ENCODE assay signal across 8 mouse cellular contexts in the genomic region with DNA sequence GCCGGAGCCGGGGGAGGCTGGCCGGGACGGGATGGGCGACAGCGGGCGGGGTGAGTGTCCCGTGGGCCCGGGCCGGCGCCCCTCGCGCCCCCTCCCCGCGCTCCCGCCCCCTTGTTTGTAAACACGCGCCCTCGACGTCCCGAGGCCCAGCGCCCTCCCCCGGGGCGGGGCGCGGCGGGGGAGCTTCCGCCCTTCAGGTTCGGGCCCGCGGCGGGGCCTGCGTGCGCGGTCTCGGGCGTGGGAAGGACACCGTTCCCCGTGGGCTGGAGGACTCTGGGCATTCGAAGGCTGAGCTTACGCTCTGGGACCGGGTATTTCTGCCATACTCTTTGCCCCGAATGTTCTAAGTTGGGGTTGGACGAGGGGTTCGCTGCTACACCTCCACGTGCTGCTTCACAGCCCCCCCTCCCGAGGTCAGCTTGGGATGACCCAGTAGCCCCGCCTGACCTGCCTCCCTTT. TPM values are rescaled to one million over a fixed set of nuclear protein-coding genes. Genes with fewer than 3 reads are reported as not detected.
DNase-seq lines count a peak whose midpoint lies in the region; ATAC-seq lines count a peak whose summit lies in the region.

No protein-coding gene starts in this region.

- WGBS in heart, embryonic 16.5 days, result under 1% methylated on average over 45 of the region's 48 CpGs
- WGBS in limb, embryonic 12.5 days, result 0% methylated on average over 25 of the region's 48 CpGs
- under 1% methylated on average over 38 of the region's 48 CpGs for whole genome bisulfite sequencing in midbrain, embryonic 12.5 days

- H3K9ac ChIP-seq in heart, embryonic 16.5 days (ENCODE audit: low read length), result peak overlapping the region; percentile 92
- peak overlapping the region; percentile 94 for H3K9ac ChIP-seq in limb, embryonic 12.5 days (replicated peaks)
- peak overlapping the region; percentile 96 for H3K9ac ChIP-seq in midbrain, embryonic 12.5 days (replicated peaks)

- DNase-seq in ovary, postnatal 36 days (ENCODE audit: low spot score), result peak; percentile 82
- no peak for DNase-seq in ovary, postnatal 14 days (ENCODE audit: low spot score)
- peak; percentile 65 for DNase-seq in brain, adult 2 months (ENCODE audit: low read depth, low spot score)
- DNase-seq in thymus, adult 18-20 months, result peak; percentile 65 to 74
- DNase-seq in frontal cortex, postnatal 25 days (ENCODE audit: low spot score in 2 of 2), result no peak

- peak overlapping the region; percentile 96 for H3K27ac ChIP-seq in heart, embryonic 16.5 days (ENCODE audit: low read length)
- peak overlapping the region; percentile 95 for H3K27ac ChIP-seq in limb, embryonic 12.5 days
- H3K27ac ChIP-seq in midbrain, embryonic 12.5 days (replicated peaks), result peak overlapping the region; percentile 98

- H3K4me3 ChIP-seq in heart, embryonic 16.5 days (ENCODE audit: low read length), result peak overlapping the region; percentile 95
- peak overlapping the region; percentile 88 for H3K4me3 ChIP-seq in limb, embryonic 12.5 days (replicated peaks)
- H3K4me3 ChIP-seq in midbrain, embryonic 12.5 days, result peak overlapping the region; percentile 95

- H3K36me3 ChIP-seq in heart, embryonic 16.5 days (ENCODE audit: control insufficient read depth, insufficient read depth), result peaks cover 30% of the 10 kb centered on the region
- peaks cover 67% of the 10 kb centered on the region for H3K36me3 ChIP-seq in limb, embryonic 12.5 days
- H3K36me3 ChIP-seq in midbrain, embryonic 12.5 days, result peaks cover 53% of the 10 kb centered on the region

- peak overlapping the region; percentile 74 for H3K4me2 ChIP-seq in heart, embryonic 16.5 days (ENCODE audit: low read depth, low read length)
- H3K4me2 ChIP-seq in limb, embryonic 12.5 days, result peak overlapping the region; percentile 99
- peak overlapping the region; percentile 97 for H3K4me2 ChIP-seq in midbrain, embryonic 12.5 days (replicated peaks)

- H3K27me3 ChIP-seq in heart, embryonic 16.5 days (ENCODE audit: control insufficient read depth, insufficient read depth, low read length), result no peaks in the 10 kb centered on the region
- no peaks in the 10 kb centered on the region for H3K27me3 ChIP-seq in limb, embryonic 12.5 days
- H3K27me3 ChIP-seq in midbrain, embryonic 12.5 days, result no peaks in the 10 kb centered on the region

- no peaks in the 10 kb centered on the region for H3K9me3 ChIP-seq in heart, embryonic 16.5 days (replicated peaks; ENCODE audit: control insufficient read depth, low read length)
- no peaks in the 10 kb centered on the region for H3K9me3 ChIP-seq in limb, embryonic 12.5 days
- H3K9me3 ChIP-seq in midbrain, embryonic 12.5 days, result no peaks in the 10 kb centered on the region

- H3K4me1 ChIP-seq in heart, embryonic 16.5 days (ENCODE audit: control insufficient read depth, insufficient read depth, low read length), result peaks cover 39% of the 10 kb centered on the region
- H3K4me1 ChIP-seq in limb, embryonic 12.5 days (replicated peaks), result peaks cover 44% of the 10 kb centered on the region
- peaks cover 50% of the 10 kb centered on the region for H3K4me1 ChIP-seq in midbrain, embryonic 12.5 days

- peak; percentile 19; the same call in 1 of the 2 replicates for ATAC-seq in heart, embryonic 16.5 days (replicated peaks; ENCODE audit: extremely low read depth, insufficient read depth, low FRiP score)
- no peak for ATAC-seq in limb, embryonic 12.5 days (ENCODE audit: insufficient number of reproducible peaks, insufficient read depth, low FRiP score, low TSS enrichment, low read depth)
- no peak for ATAC-seq in midbrain, embryonic 12.5 days (ENCODE audit: low FRiP score, low read depth)

RNA-seq across cellular contexts. Expression of gene Rxrb, which starts 0.6 kb away (rescaled TPM):
- polyA plus RNA-seq in heart, embryonic 16.5 days (2015; fragmentation: Nextera tagmentation; extraction: Ambion mirVana), result 33.7 and 34.5 TPM in 2 replicates
- polyA plus RNA-seq in limb, embryonic 12.5 days (2016; fragmentation: Nextera tagmentation; extraction: Ambion mirVana), result 64.3 and 64.4 TPM in 2 replicates
- 68.0 and 68.4 TPM in 2 replicates for polyA plus RNA-seq in midbrain, embryonic 12.5 days (2016; fragmentation: Nextera tagmentation; extraction: Ambion mirVana)

RNA-seq across cellular contexts. Expression of gene Slc39a7, which starts 0.7 kb away (rescaled TPM):
- 108 and 119 TPM in 2 replicates for polyA plus RNA-seq in heart, embryonic 16.5 days (2015; fragmentation: Nextera tagmentation; extraction: Ambion mirVana)
- polyA plus RNA-seq in limb, embryonic 12.5 days (2016; fragmentation: Nextera tagmentation; extraction: Ambion mirVana), result 179 and 191 TPM in 2 replicates
- 180 and 184 TPM in 2 replicates for polyA plus RNA-seq in midbrain, embryonic 12.5 days (2016; fragmentation: Nextera tagmentation; extraction: Ambion mirVana)

RNA-seq across cellular contexts. Expression of gene H2-Ke6, which starts 4.3 kb away (rescaled TPM):
- polyA plus RNA-seq in heart, embryonic 16.5 days (2015; fragmentation: Nextera tagmentation; extraction: Ambion mirVana), result 53.0 and 59.1 TPM in 2 replicates
- 54.4 and 56.8 TPM in 2 replicates for polyA plus RNA-seq in limb, embryonic 12.5 days (2016; fragmentation: Nextera tagmentation; extraction: Ambion mirVana)
- 110 and 131 TPM in 2 replicates for polyA plus RNA-seq in midbrain, embryonic 12.5 days (2016; fragmentation: Nextera tagmentation; extraction: Ambion mirVana)

RNA-seq across cellular contexts. Expression of gene Col11a2, which starts 7.0 kb away (rescaled TPM):
- polyA plus RNA-seq in heart, embryonic 16.5 days (2015; fragmentation: Nextera tagmentation; extraction: Ambion mirVana), result 1.1 and 1.2 TPM in 2 replicates
- 17.5 and 31.9 TPM in 2 replicates for polyA plus RNA-seq in limb, embryonic 12.5 days (2016; fragmentation: Nextera tagmentation; extraction: Ambion mirVana)
- 2.3 and 4.0 TPM in 2 replicates for polyA plus RNA-seq in midbrain, embryonic 12.5 days (2016; fragmentation: Nextera tagmentation; extraction: Ambion mirVana)

RNA-seq across cellular contexts. Expression of gene Ring1, which starts 7.7 kb away (rescaled TPM):
- polyA plus RNA-seq in heart, embryonic 16.5 days (2015; fragmentation: Nextera tagmentation; extraction: Ambion mirVana), result 13.0 and 13.7 TPM in 2 replicates
- 21.6 and 25.3 TPM in 2 replicates for polyA plus RNA-seq in limb, embryonic 12.5 days (2016; fragmentation: Nextera tagmentation; extraction: Ambion mirVana)
- polyA plus RNA-seq in midbrain, embryonic 12.5 days (2016; fragmentation: Nextera tagmentation; extraction: Ambion mirVana), result 25.2 and 27.0 TPM in 2 replicates

Comparison
In these comparisons a context has a peak if more than half of its experiments do, and no peak if none do; other contexts are left out.
1. DNase-seq: peak in ovary, postnatal 36 days (single experiment), brain, adult 2 months (single experiment) and thymus, adult 18-20 months (2 of 2); none in ovary, postnatal 14 days (single experiment) and frontal cortex, postnatal 25 days (0 of 2).
2. Peak in every context shown above with its lines, with median percentiles within 50 percentile points of each other: H3K27ac ChIP-seq, H3K4me2 ChIP-seq, H3K4me3 ChIP-seq and H3K9ac ChIP-seq.